Mouse (Mus musculus): ENCODE data around the gene Rgs6. TPM values are rescaled to one million over a fixed set of nuclear protein-coding genes. Genes with fewer than 3 reads are reported as not detected.
A peak's percentile ranks its signal among the peaks of the same experiment; 100 is the strongest.

The Rgs6 gene
- total RNA-seq, 2 experiments from 2014 or later: 20.6 to 20.7 TPM

DNA sequence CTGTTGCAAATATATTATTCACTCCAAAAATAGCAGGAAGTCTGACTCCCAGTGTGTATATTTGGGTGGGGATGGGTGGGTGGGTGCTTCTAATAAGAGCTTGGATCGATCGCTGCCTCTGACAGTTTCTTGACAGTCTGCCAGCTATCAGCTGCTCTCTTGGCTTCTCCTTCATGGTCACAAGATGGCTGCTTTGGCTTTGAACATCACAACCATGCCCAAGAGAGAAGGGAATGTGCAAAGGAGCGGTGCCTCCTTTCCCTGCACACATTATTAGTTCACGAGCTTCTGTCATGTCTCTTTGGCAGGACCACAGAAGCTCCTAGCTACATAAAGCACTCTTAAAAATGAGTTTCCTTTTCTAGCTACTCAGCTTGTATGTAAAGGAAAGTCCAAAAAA is 373.8 kb downstream of the Rgs6 start:
- peak in 1 of 2 experiments; percentile 16 for DNase-seq (ENCODE audit: low spot score in 2 of 2)

DNA sequence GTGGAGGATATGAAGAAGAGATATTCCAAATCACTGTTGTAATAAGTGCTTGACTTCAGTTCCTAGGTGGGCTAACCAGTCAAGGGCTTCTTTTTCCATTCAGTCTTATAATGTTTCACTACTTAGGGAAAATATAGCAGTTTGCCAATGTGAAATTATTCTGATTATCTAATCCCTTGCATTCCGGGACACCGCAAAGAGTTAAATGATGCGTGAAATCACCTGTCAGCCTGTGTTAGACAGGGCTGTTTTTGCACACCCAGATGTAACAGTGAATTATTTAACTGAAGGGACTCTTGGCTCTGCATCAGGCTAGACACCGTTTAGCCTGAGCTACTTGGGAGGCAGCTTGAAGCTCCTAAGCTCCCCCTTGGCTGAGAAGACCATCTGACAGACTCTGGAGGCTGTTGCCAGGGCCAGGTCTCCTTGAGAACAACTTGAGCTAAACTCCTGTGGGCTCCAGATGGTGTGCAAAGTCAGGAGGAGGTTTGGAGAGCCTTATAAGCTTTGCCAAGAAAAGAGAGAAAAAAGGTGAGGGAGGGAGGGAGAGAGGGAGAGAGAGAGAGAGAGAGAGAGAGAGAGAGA is 382.5 kb downstream of the Rgs6 start:
- no peak for DNase-seq (ENCODE audit: low spot score in 2 of 2)

DNA sequence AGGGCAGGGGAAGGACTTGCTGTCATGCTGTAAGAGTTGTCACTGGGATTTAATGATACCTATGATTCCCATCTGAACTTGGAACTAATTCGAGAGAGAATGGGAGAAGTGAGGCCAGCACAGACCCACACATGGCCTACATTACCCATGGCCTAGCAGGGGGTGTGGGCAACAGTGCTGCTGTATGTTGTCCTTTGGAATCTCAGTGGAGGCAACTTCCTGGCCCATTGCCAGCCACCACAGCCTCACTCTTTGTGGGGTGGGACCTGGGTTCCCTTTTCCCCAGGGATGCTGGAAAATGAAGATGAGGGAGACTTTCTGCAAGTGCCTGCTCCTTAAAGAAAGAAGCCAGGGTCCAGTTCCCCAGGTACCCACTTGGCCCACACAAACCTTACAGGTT is 383.1 kb downstream of the Rgs6 start:
- no peak for DNase-seq (ENCODE audit: low spot score in 2 of 2)

DNA sequence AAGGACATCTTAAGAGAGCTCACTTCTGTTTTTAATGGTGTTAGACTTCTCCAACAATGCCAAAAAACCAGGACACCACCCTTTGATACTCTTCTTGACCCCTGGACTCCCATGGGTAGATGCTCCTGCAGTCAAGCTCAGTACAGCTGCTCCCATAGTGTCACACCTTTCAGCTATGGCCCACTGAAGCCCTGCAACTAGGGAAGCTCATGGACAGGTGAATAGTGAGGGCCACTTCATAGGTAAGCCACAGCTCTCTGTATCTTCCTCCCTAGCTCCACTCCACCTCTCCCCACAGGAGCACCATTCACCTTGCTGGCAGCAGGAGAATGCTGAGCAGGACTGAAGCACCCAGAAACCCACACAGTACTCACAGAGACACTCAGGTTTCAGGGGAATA is 384.6 kb downstream of the Rgs6 start:
- DNase-seq (ENCODE audit: low spot score in 2 of 2): no peak

DNA sequence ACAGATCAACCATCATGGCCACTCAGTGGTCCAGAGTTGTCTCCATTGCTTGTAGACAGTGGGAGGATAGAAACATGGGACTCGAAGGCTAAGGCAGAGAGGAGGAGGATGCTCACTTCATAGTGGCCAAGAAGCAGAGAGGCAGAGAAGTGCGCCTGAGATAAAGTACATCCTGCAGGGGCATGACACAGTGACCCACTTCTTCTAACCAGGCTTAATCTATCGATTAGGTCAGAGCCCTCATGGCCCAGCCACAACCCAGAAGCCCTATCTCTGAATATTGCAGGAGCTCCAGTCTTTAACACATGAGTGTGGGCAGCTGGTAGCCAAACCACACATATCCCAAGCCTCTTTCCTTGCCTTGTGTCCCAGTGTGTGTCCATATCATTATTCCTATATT is 385.7 kb downstream of the Rgs6 start:
- no peak for DNase-seq (ENCODE audit: low spot score in 2 of 2)

DNA sequence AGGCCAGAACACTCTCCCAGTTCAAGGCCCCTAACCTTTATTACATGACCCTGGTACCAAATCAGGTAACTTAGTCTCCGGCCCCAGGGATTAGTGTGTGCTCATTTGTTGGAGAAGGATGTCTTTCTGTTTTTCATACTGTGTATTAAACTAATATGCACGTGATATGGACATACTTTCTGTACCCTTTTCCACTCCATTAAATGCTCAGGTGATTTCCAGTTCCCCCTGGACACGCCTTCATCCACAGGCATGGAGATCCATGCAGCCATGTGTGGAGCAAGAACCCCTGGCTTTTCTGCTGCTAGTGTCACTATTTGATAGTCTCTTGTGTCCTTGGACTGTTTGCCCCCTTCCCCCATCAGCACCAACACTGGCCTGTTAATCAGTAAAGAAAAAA is 390.2 kb downstream of the Rgs6 start:
- DNase-seq (ENCODE audit: low spot score in 2 of 2): no peak

DNA sequence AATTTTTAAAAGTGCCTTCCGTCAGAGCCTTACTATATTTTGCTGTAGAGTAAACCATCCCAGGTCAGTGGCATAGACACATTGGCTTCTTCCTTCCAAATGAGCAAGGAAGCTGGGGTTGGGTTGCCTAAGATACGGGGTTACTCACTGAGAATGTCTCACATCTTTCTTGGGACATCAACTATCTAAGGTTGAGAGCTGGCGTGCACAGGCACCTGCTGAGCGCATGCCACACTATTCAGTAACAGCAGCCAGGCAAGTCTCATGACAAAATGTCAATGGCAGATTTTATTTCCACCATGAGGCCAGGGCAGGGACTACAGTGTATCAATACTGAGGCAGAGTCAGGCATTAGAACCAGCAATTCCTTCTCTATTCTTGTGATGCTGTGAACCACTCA is 394.6 kb downstream of the Rgs6 start:
- no peak for DNase-seq (ENCODE audit: low spot score in 2 of 2)

DNA sequence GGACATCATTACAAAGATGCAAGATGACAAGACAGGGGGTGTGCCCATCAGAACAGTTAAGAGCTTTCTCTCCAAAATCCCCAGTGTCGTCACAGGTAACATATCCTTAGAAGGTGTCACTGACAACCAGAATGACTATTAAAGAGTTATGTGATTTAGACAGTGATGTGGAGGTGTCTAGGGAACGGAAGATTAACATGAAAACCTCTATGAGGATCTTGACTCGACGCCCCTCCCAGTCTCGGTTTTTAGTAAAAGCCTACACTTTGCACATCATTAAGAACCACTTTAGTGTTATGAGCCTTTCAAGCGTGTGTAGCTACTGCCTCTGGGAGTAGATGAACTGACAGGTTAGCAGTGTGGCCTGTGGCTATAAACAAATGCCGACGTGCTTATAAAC is 397.2 kb downstream of the Rgs6 start:
- DNase-seq (ENCODE audit: low spot score in 2 of 2): no peak

DNA sequence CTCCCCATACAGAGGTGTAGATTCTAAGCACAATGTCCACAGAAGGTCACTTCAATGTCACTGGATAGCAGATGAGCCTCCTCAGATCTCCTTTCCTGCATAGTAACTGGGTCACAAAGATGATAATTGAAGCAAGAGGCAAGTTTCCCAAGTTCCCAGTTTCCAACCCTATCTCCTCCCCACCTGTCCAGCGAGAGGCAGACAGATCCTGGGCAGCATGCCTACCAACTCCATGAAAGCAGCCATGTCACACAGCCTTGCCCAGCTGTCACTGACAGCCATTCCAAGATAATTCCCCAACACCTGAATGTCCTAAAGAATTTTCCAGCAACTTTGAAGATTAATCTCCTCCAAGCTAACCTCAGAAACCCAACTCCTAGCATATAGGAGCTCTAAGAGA is 399.6 kb downstream of the Rgs6 start:
- no peak for DNase-seq (ENCODE audit: low spot score in 2 of 2)

DNA sequence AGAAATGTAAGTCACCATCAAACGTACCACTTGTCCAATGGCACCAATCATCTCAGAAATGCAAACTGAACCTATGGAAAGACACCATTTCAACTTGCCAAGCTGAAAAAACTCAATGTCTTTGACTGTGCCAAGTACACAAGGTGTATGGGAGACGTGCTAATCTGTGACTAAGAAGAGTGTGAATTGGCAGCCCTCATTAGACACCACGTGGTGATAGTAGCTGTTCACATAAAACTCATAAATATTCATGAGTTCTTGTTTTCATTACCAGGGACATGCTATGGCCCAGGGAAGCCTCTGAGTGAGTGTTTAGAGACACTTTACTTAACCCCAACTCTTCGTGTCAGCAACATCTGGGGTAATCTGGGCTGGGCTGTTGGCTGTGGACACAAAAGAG is 405.8 kb downstream of the Rgs6 start:
- no peak for DNase-seq (ENCODE audit: low spot score in 2 of 2)

DNA sequence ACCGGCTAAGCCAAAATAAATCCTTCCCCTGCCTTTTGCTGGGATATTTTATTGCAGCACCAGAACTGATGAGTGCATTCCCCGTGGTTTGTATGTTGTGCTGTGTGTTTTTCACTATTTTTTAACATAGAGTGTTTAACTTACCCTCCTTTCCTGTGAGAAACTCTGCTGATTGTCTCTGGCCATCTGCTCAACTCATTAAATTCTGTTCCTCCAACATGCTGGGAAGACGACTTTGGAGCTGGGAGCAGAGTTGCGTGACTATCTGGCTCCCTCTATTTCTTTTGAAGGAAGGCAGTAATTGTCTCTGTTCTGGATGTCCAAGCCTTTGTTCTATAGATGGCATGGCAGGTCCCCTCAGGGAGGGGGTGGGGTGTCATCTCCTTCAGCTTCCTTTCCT is 408.7 kb downstream of the Rgs6 start:
- DNase-seq (ENCODE audit: low spot score in 2 of 2): no peak

DNA sequence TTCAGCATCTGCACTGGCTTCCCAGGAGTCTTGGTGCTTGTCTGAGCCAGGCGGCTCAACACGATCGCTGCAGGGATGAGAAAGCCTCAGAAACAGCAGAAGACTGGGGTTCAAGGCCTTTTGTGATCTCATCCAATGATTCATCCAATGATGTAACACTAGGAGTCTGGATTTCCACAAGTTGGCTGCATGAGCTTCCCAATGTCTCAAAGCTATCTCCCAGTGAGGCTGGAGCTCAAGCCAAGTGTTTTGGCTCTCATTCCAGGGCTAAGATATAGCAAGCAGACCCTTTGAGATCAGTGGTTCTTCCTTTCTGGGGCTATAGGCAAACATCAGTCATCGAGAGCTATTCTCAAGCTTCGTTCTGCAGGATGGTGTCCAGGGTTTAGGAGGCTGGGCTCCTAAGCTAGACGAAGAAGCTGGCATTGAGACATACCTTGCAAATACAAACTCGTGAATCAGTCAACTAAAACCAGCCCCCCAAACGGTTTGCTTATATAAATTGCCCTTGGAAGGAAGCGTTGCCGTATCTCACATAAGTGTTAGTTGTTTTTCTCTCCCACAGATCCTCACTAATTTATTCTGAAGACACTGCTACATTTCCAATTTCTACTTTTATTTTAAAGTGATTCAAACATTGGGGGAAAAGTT is 410.7 kb downstream of the Rgs6 start:
- no peak for DNase-seq (ENCODE audit: low spot score in 2 of 2)

DNA sequence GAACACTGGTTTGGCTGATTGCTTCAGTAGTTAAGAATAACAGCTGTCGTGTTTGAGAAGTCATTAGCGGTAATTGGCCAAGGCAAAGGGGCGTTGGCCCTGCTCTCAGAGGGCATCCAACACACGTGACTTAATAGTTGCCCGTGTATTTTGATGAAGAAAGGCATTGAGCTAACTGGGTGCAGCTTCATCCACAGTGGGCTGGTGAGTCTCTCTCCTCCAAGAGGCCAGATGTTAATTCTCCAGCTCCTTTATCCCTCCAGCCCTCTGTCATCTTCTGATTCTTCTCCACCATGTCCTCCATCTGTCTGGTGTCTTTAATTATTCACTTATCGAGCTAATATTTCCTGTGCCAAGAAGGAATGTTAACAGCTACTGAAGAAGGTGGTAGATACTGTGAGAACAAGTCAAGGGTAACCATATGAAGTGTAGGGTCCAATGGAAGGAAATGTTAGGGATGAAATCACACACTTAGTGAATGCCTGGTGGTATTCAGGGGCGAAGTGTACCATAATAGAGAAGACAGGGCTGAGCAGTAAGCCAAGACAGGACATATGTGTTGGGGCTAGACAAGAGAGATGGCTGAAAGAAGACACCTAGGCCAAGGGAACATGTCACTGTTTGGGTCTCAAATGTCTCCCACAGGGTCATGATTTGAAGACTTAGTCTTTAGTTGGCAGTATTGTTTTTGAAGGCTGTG is 411.4 kb downstream of the Rgs6 start:
- no peak for DNase-seq (ENCODE audit: low spot score in 2 of 2)

DNA sequence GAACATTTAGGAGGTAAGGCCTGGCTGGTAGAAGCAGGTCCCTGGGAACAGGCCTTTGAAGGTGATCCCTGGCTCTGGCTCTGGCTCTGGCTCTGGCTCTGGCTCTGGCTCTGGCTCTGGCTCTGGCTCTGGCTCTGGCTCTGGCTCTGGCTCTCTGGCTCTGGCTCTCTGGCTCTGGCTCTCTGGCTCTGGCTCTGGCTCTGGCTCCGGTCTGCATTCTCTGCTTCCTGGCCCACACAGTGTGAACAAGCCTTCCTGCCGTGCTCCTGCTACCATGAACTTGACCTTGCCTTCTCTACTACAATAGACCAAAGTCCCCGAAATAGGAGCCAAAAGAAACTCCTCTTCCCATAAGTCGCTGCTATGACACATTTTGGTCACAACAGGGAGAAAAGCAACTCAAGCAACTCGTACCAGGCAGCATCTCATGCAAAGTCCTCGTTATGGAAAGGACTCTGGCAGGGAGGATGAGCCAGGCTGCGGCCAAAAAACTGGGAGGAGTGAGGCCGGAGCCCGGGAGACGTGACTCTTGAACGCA is 412.0 kb downstream of the Rgs6 start:
- DNase-seq (ENCODE audit: low spot score in 2 of 2): peak; percentile 34 to 41

DNA sequence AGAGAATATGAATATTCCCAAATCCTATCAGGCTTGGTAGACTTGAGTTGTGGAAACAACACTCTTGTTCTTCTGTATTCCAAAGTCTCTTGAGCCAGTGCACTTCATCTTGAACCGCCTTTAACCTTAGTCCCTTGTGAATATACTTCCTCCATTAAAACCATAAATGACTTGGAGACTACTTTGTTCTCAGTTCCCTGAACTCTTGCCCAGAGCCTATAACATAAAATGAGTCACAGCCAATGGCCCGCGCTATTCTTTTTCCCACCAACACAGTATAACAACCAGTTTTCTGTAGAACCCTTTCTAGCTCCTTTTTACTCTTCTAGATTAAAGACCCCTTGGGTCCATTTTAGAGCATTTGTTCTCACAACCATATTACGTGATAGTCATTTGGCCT is 412.9 kb downstream of the Rgs6 start:
- DNase-seq (ENCODE audit: low spot score in 2 of 2): no peak

DNA sequence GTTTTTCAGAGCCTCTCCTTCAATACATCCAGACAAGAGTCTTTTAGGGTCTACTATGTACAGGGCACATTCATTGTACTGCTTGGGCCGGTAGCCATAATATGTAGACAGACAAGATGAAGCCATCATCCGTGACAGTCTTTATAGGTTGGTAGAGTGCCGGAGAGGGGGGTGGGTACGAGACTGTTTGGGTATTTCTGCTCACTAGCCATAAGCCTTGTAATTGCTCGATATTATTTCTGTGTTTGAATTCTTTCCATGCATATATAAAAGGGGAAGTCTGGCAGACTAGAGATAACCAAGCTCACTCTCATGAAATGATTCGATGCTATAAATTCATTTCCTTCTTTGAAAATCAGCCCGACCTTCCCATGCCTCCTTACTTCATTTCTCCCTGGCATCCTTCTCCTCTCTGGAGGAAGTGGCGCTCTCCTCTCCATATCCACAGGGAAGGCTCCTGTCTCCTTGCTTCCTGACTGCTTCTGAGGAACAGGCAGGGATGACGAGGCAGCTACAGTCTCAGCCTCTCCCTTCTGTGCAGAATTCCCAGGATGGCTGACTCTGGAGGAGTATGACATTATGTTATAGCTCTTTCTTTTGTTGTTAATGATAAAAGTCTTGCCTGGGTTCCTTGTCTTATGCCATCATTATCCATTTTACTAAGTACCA is 416.1 kb downstream of the Rgs6 start:
- no peak for DNase-seq (ENCODE audit: low spot score in 2 of 2)

DNA sequence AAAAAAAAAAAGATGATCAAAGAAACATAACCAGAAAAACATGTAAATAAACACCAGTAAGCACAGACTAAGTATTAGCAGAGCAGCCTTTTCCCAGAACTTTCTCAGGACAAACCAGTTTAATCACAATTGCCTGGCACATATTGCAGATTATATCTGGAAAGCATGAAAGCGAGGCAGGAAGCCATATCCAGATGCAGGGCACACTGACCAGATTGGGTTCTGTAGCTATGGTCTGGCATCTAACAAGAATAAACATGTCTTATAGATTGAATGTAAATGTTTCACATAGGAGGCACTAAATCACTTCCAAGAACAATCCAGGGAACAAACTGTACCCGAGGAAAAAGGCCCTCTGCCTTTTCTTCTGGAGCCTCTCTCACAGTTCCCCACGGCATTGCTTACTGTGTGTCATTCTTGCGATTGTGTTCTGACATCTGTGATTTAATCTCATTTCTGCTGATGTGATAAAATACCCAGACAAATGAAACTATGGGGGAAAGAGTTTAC is 423.0 kb downstream of the Rgs6 start:
- no peak for DNase-seq (ENCODE audit: low spot score in 2 of 2)

DNA sequence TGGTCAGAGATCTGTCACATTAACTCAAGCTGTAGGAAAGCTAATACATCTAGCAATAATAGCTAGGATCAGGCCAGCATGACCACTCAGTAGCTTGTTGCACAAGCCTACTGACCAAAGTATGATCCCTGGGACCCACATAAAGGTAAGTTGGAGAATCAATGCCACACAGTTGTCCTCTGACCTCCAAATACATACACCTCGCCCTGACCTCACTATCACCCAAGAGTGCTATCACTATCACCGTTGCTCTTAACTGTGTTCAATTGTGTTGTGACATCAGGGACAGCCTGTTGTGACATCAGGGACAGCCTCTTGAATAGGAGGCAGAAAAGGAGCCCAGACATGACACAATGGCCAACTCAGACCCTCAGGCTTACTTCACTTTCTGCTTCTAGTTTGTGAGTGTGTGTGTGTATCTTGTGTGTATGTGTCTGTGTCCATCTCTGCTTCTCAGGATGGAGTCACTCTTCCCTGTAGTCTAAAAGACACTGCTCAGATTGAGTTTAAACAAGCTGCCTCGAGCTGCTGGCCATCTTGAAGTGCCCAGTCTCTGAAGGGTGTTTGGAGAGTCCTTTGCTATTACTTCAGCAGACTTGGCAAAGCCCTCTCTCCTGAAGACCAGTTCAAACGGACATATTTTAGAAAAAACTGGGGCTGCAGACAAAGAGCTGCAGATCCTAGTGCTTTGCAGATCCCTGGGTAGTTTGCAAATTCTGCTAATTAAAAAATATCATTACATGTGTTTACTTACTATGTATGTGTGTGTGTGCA is 426.0 kb downstream of the Rgs6 start:
- no peak for DNase-seq (ENCODE audit: low spot score in 2 of 2)

DNA sequence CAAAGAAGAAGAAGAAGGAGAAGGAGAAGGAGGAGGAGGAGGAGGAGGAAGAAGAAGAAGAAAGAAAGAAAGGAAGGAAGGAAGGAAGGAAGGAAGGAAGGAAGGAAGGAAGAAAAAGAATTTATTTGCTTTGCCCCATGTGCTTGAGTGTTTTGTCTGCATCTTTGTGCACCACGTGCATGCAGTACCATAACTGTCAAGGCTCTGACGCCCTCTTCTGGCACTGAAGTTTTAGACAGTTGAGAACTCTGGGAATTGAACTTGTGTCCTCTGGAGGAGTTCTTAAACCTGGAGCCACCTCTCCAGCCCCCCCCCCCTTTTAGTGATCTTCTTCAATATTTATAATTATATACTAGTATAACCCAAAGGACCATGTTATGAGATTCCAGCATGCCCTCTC is 426.8 kb downstream of the Rgs6 start:
- no peak for DNase-seq (ENCODE audit: low spot score in 2 of 2)

DNA sequence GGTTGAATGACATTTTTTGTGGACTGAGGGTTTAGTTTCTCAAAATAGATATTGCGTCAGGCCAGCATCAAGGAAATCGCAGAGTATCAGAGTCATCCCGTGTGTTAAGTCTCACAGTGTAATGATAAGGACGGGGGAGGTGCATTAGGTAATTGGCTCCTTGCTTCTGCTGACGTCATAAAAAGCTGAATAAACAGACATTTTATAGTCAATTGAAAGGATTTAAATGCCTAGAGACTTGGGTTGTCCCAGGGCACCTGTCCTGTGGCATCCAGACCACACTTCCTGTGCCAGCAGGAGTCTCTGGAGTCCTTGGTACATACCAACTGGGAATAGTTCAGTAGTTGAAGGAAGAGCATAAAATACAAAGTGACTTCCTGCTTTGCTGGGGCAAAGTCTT is 427.3 kb downstream of the Rgs6 start:
- DNase-seq (ENCODE audit: low spot score in 2 of 2): no peak

DNA sequence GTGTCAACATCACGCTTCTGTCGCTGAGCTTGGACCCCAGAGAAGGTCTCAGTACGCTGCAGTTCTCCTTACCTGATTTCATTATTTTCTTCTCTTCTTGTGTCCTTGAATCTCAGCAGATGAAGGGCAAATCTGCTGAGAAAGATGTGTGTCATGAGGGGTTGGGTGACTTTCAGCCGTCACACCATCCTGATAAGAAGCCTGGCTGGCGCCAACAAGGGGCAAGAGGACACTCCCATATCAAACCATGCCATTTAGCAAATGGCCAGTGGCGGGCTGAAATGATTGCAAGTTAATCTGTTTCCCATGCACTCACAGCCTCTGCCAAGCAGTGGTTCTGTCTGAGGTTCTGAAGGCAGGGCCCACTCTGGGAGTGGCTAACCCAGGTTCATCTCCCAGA is 428.4 kb downstream of the Rgs6 start:
- DNase-seq (ENCODE audit: low spot score in 2 of 2): no peak

Data from layer of hippocampus, postnatal 10 days (tissue).